Mouse (Mus musculus) thymus, adult 2 months (tissue): ENCODE measurements around the gene Lyg1.

Source experiments
- CTCF ChIP-seq: fragments of 200-500 bp; IDR thresholded peaks from 2 replicates; pipeline ENCODE4 v1.5.1; 2012; ENCODE audit warnings: mild to moderate bottlenecking, control low read depth, low read length, moderate library complexity, borderline replicate concordance; ENCODE audit not compliant: control insufficient read depth, poor library complexity, insufficient read depth; ENCODE audit errors: extremely low read depth
- POLR2A ChIP-seq: fragments of 200-500 bp; IDR thresholded peaks from 2 replicates; pipeline ENCODE4 v1.6.1; 2012; ENCODE audit warnings: mild to moderate bottlenecking, low read length, control low read depth, moderate library complexity; ENCODE audit not compliant: control insufficient read depth, poor library complexity, insufficient read depth; ENCODE audit errors: extremely low read depth

DNA sequence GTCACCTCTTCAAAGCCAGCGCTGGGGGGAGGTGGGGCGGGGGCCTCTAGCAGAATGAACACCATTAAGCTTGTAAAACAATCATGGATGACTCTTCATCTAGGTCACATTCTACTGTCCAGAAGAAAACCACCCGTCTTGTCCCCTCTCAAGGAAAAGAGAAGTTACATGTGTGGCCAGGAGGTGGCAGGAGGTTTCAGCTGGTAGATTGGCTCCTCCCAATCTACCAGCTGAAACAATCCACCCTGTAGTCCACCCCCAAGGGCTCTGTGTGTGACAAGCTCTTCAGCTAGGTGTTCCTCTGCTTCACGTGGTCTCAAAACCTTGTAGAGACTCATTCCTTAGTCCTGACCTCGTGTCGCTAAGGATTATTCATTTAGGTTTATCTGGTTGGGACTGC, 54.4 kb downstream of the Lyg1 start:
- TF ChIP-seq CTCF, result no peak
- TF ChIP-seq POLR2A, result no peak
